Mouse (Mus musculus) spleen, adult 2 months (tissue): ENCODE data around the gene Pkmyt1.

Experiments
- CTCF ChIP-seq: fragments of 200-500 bp; IDR thresholded peaks from 2 replicates; pipeline ENCODE4 v1.5.1; 2011; ENCODE audit warnings: mild to moderate bottlenecking, inconsistent platforms; ENCODE audit not compliant: insufficient read depth, insufficient read length, insufficient replicate concordance; ENCODE audit errors: extremely low read depth
- POLR2A ChIP-seq: fragments of 200-500 bp; IDR thresholded peaks from 2 replicates; pipeline ENCODE4 v1.6.1; 2011; ENCODE audit warnings: low read depth, low read length, inconsistent platforms

DNA sequence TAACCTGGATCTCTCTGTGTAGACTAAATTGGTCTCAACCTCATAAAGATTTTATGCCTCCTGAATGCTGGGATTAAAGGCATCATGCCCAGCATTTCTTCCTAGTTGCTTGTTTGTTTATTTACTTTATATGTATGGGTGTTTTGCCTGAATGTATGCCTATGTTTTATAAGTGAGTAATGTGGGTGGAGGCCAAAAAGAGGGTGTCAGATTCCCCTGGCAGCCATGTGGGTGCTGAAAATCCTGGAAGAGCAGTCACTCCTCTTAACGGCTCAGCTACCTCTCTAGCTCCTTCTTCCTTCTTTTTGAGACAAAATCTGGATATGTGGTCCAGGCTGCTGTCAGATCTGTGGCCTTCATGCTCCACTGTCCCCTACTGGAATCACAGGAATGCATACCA is 4.3 kb downstream of the Pkmyt1 start:
- TF ChIP-seq POLR2A (no peak), CTCF (no peak)
